Mouse (Mus musculus) spleen, postnatal 36 days (tissue): ENCODE results near the gene Gm1673.

Experiments used
- DNase-seq, 2 experiments: peaks; one replicate each; pipeline ENCODE4 v3.0.0; 2022; ENCODE audit warnings: low spot score in 2 of 2, mixed read lengths in 1 of 2

Gm1673 gene

DNA sequence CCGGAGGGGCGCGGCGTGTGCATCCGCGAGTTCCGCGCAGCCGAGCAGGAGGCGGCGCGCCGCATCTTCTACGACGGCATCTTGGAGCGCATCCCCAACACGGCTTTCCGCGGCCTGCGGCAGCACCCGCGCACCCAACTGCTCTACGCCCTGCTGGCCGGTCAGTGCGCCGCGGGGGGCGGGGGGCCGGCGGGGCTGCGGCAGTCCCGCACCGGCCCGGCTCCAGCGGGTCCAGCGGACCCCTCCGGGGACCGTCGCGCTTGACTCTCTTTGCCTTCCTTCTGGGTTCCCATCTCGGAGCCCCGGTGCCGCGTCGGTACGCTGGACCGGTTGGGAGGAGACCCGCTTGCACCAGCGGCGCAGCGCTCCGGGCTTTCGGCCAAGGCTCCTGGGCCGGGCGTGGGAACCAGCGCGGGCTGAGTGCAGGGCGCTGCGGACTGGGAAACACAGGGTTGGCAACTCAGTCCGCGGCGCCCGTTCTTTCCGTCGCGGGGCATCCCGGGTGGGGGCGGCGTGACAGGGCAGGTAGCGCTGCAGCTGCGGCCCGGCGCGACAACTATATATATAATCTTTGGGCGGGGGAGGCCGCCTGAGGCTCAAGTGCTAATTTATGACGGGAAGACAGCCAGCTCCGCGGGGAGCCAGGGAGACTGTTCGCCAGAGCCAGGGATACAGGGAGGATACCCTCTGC lies 14.0 kb downstream of the Gm1673 start:
- no peak for DNase-seq

DNA sequence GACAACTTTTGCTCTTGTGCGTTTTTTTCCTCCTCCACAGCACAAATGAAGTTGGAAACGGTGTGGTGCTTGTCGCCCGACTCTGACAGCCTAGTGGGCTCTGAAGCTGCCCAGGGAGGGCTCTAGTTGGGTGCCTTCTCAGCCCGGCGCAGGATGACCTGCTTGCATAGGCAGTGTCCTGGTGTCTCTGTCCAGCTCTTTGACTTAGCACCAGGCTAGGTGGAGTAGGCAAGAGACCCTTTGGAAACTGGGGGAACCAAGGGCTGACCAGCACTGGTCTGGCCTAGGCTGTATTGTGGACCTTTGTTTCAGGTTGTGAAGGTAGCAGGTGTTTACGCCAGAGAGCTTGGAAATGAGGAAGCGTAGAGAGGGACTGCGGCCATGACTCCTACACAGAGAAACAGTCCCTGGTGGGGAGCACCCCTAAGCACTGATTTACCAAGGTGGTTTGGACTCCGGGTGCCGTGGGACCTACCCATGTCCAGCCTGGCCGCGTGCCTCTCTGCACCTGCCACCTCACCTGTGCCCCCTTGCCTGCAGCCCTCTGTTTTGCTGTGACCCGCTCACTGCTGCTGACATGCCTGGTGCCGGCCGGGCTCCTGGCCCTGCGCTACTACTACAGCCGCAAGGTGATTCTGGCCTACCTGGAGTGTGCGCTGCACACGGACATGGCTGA lies 14.7 kb downstream of the Gm1673 start:
- DNase-seq, result no peak

DNA sequence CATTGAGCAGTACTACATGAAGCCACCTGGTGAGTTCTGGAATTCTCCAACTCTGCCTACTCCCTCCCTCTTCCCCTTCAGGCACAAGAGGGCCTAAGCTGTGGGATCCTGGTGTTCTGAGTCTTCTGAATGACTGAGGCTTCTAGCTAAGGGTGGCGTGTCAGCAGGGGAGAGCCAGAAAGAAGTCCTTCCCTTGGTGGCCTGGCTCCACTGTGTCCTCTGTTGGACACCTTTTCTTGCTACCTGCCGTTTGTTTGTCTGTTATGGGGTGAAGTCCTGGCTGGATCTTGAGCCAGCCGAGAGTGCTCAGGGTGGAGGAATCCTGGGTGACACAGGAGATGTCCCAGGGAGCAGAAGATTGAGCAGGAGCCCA lies 15.3 kb downstream of the Gm1673 start:
- DNase-seq, result no peak

- no peak for DNase-seq
Measured at GRCm38 (mm10) chr5:33999466-34000090, 16.3 kb downstream of the Gm1673 start.

- DNase-seq, result no peak
Measured at GRCm38 (mm10) chr5:34000809-34001208, 17.6 kb downstream of the Gm1673 start.

- DNase-seq, result no peak
Measured at GRCm38 (mm10) chr5:34001401-34001800, 18.2 kb downstream of the Gm1673 start.

DNA sequence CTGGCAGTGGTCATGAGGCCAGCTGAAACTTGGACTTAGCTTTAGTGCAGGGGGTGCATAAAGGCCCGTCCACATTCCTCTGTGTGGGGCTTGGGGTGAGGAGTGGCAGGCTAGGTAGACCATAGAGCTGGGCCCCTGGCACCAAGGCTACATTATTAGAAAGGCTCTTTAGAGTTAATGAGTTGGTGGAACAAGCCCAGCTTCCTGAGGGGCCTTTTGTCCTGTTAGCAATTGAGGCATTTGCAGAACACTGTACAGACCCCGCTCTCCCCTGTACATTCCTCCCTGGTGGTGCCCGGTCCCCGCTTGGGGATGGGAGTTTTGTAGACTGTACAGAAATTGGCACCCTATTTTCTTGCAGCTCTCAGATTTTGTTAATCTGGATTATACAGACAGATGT lies 19.4 kb downstream of the Gm1673 start:
- no peak for DNase-seq

- DNase-seq, result no peak
Measured at GRCm38 (mm10) chr5:34004618-34005017, 21.4 kb downstream of the Gm1673 start.

DNA sequence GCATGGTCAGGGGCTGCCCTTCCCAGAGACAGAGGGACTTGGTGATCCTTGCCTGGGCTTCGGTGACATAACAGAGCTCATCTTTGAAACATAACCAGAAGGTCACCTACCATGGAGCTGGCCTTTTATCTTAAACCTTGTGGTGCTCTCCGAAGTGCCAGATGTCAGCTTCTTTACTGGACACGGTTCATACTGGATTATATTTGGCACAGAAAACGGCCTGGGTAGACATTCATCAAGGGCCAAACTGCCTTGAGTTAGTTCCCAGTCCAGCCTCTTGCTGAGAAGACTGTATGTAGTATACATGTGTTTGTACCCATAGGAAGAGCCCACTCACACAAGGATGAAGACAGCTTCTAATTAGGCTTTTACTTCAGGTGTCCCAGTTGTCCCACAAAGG lies 23.6 kb downstream of the Gm1673 start:
- no peak for DNase-seq

- DNase-seq, result no peak
Measured at GRCm38 (mm10) chr5:34007392-34007941, 24.2 kb downstream of the Gm1673 start.

GRCm38 (mm10) chr5:34014652-34015051 lies 31.4 kb downstream of the Gm1673 start:
- no peak for DNase-seq

GRCm38 (mm10) chr5:34018968-34019367 lies 35.7 kb downstream of the Gm1673 start:
- no peak for DNase-seq

- no peak for DNase-seq
Measured at GRCm38 (mm10) chr5:34030101-34030500, 46.9 kb downstream of the Gm1673 start.

DNA sequence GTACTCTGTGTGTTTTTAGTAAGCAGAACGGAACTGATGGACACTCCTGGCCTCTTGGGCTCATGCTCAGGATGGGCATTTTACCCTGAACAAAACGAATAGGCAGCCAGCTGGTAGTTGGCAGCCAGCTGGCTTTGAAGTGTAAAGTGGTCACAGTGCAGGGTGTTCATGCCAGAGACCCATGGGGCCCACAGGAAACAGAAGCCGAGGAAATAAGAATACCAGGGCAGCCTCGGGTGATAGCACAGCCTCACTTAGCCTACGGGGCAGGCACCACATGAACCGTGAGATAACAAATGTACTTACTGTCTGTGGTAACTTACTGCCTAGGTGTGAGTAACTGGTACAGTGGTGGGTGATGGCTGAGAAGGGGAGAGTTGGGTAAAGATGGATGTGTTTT lies 47.8 kb downstream of the Gm1673 start:
- no peak for DNase-seq

GRCm38 (mm10) chr5:34032520-34032919 lies 49.3 kb downstream of the Gm1673 start:
- no peak for DNase-seq
